Mouse (Mus musculus): ENCODE measurements around the gene Aqp3. TPM values are rescaled to one million over a fixed set of nuclear protein-coding genes. Genes with fewer than 3 reads are reported as not detected.

The Aqp3 gene
- total and polyA plus RNA-seq, 3 experiments, result 0.12 to 0.42 TPM; not detected in 1

DNA sequence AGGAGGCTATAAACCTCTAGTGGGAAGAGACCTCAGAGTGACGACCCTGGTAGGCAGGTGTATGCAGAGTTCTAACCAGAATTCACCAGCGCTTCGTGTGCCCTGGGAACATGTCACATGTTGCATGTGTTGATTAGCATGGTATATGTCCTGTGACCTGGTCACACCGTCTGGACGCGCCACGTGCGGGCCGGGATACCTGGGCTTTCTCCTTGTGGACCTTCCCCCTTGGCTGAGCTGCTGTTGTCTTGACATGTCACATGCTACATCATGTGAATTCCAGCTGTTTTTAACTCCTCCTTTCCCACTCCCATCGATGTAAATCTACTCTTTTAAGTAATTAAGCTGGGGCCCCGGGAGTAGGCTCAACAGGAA, 581 bp upstream of the Aqp3 start:
- no peaks in the 10 kb centered on the region for H3K79me2 ChIP-seq (ENCODE audit: control insufficient read depth, insufficient read depth, low read length, poor library complexity)
- TF ChIP-seq MYB (IDR thresholded peaks at IDR 0.05; ENCODE audit: low read depth, low read length) (no peak), POLR2AphosphoS2 (IDR thresholded peaks at IDR 0.05; ENCODE audit: low read length) (no peak), MYC (IDR thresholded peaks at IDR 0.05; ENCODE audit: low read depth, low read length) (no peak), BHLHE40 (IDR thresholded peaks at IDR 0.05; ENCODE audit: borderline replicate concordance, low read depth, low read length) (no peak), GABPA (IDR thresholded peaks at IDR 0.05; ENCODE audit: low read depth, low read length) (no peak), EP300 (IDR thresholded peaks at IDR 0.05; ENCODE audit: low read depth in 1 of 2, low read length in 2 of 2) (no peak)
- no peaks in the 10 kb centered on the region for H3K27me3 ChIP-seq (ENCODE audit: control insufficient read depth in 1 of 2, insufficient read depth in 2 of 2, low read length in 2 of 2)
- no peak overlapping the region for H3K27ac ChIP-seq (ENCODE audit: control insufficient read depth, low read depth, low read length)
- DNase-seq (ENCODE audit: low read depth, low spot score), result no peak
- no peaks in the 10 kb centered on the region for H3K9me3 ChIP-seq (replicated peaks; ENCODE audit: insufficient read depth, low read length)
- no peak overlapping the region for H3K4me3 ChIP-seq (ENCODE audit: control insufficient read depth in 1 of 2, insufficient read depth in 1 of 2, low read depth in 2 of 2, low read length in 2 of 2)
- H3K9ac ChIP-seq (ENCODE audit: control insufficient read depth, low read depth, low read length, poor library complexity, severe bottlenecking), result no peak overlapping the region
- peaks cover 0 to 10% of the 10 kb centered on the region in 2 experiments; a peak in 2 of 4 replicates for H3K36me3 ChIP-seq (ENCODE audit: control insufficient read depth in 1 of 2, insufficient read depth in 2 of 2, low read length in 2 of 2)
- peaks cover 6 to 22% of the 10 kb centered on the region in 2 experiments for H3K4me1 ChIP-seq (ENCODE audit: control insufficient read depth in 1 of 2, insufficient read depth in 2 of 2, low read length in 2 of 2)

DNA sequence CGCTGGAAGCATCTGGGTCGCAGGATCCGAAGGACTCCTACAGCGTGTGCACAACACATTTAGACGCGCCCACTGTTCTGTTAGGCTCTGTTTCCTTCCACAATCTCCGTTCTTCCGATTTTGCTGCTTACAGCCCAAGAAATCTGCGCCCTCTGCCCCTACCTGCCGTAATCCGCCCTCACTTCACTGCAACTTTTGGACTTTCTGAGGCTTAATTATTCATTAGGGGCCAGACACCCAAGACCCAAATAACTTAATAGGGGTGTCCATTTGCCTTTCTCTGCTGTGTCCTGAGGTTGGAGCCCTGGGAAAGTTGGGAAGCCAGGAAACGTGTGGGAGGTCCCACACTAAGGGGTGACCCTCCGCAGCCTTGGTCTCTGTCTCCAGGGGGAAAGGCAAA, 602 bp downstream of the Aqp3 start:
- Histone ChIP-seq H3K4me1 (ENCODE audit: control insufficient read depth in 1 of 2, insufficient read depth in 2 of 2, low read length in 2 of 2) (peaks cover 6 to 22% of the 10 kb centered on the region in 2 experiments), H3K27me3 (ENCODE audit: control insufficient read depth in 1 of 2, insufficient read depth in 2 of 2, low read length in 2 of 2) (no peaks in the 10 kb centered on the region), H3K27ac (ENCODE audit: control insufficient read depth, low read depth, low read length) (no peak overlapping the region), H3K79me2 (ENCODE audit: control insufficient read depth, insufficient read depth, low read length, poor library complexity) (no peaks in the 10 kb centered on the region), H3K4me3 (ENCODE audit: control insufficient read depth in 1 of 2, insufficient read depth in 1 of 2, low read depth in 2 of 2, low read length in 2 of 2) (no peak overlapping the region), H3K9me3 (replicated peaks; ENCODE audit: insufficient read depth, low read length) (no peaks in the 10 kb centered on the region), H3K36me3 (ENCODE audit: control insufficient read depth in 1 of 2, insufficient read depth in 2 of 2, low read length in 2 of 2) (peaks cover 0 to 10% of the 10 kb centered on the region in 2 experiments; a peak in 2 of 4 replicates), H3K9ac (ENCODE audit: control insufficient read depth, low read depth, low read length, poor library complexity, severe bottlenecking) (no peak overlapping the region)
- TF ChIP-seq UBTF (IDR thresholded peaks at IDR 0.05; ENCODE audit: borderline replicate concordance, insufficient read depth, low read depth, low read length) (no peak), E2F4 (IDR thresholded peaks at IDR 0.05; ENCODE audit: borderline replicate concordance, low read depth, low read length) (no peak), JUND (IDR thresholded peaks at IDR 0.05; ENCODE audit: low read depth, low read length) (no peak), CHD1 (IDR thresholded peaks at IDR 0.05; ENCODE audit: low read depth, low read length) (no peak), POLR2AphosphoS5 (IDR thresholded peaks at IDR 0.05; ENCODE audit: borderline replicate concordance, low read depth, low read length) (no peak), MAX (IDR thresholded peaks at IDR 0.05; ENCODE audit: low read length) (no peak), CTCF (IDR thresholded peaks at IDR 0.05 in 2 of 3, conservative IDR thresholded peaks at IDR 0.05 in 1 of 3; ENCODE audit: control insufficient read depth in 1 of 3, insufficient read depth in 1 of 3, low read depth in 2 of 3, low read length in 3 of 3, poor library complexity in 1 of 3, severe bottlenecking in 1 of 3) (no peak), MYC (IDR thresholded peaks at IDR 0.05; ENCODE audit: low read depth, low read length) (no peak), ZNF384 (IDR thresholded peaks at IDR 0.05; ENCODE audit: low read depth, low read length) (no peak), MAFK (IDR thresholded peaks at IDR 0.05; ENCODE audit: borderline replicate concordance, low read depth, low read length) (no peak), USF2 (IDR thresholded peaks at IDR 0.05; ENCODE audit: borderline replicate concordance in 1 of 2, insufficient read depth in 1 of 2, low read depth in 1 of 2, low read length in 2 of 2) (no peak), RAD21 (IDR thresholded peaks at IDR 0.05; ENCODE audit: low read depth, low read length) (no peak), CHD2 (IDR thresholded peaks at IDR 0.05; ENCODE audit: low read length) (no peak), ZKSCAN1 (IDR thresholded peaks at IDR 0.05; ENCODE audit: low read depth, low read length) (no peak), USF1 (IDR thresholded peaks at IDR 0.05; ENCODE audit: low read depth, low read length) (no peak), RCOR1 (IDR thresholded peaks at IDR 0.05; ENCODE audit: low read depth, low read length) (no peak), ZMIZ1 (IDR thresholded peaks at IDR 0.05; ENCODE audit: low read depth, low read length) (no peak), SIN3A (IDR thresholded peaks at IDR 0.05; ENCODE audit: low read length) (no peak)
- DNase-seq (ENCODE audit: low read depth, low spot score), result no peak

All from MEL (cell line).